Mouse (Mus musculus) spleen, adult 2 months (tissue): ENCODE measurements around the gene Hdac7.

ENCODE experiments used
- CTCF ChIP-seq: fragments of 200-500 bp; IDR thresholded peaks from 2 replicates; pipeline ENCODE4 v1.5.1; 2011; ENCODE audit warnings: mild to moderate bottlenecking, inconsistent platforms; ENCODE audit not compliant: insufficient read depth, insufficient read length, insufficient replicate concordance; ENCODE audit errors: extremely low read depth
- POLR2A ChIP-seq: fragments of 200-500 bp; IDR thresholded peaks from 2 replicates; pipeline ENCODE4 v1.6.1; 2011; ENCODE audit warnings: low read depth, low read length, inconsistent platforms

DNA sequence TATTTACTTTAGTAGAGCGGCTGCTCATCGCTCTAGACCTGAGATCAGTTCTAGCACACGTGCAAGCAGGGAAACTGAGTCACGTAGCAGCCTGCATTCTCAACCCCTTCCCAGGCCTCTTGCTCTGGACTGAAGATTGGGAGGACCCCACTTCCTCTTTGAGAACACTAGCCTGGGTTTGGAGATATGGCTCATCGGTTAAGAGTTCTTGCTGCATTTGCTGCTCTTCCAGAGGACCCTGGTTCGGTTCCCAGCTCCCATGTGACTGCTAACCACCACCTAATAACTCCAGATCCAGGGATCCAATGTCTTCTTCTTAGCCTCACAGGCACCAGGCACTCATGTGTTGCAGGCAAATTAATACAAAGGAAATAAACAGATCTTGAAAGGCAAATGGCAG lies 2.9 kb downstream of the Hdac7 start:
- TF ChIP-seq CTCF, result no peak
- TF ChIP-seq POLR2A, result no peak
